Comparison of ENCODE assay signal across 14 mouse cellular contexts in genomic region chr11:88365914-88366540, GRCm38 (mm10).
A peak's percentile ranks its signal among the peaks of the same experiment; 100 is the strongest.
DNase-seq lines count a peak whose midpoint lies in the region; ATAC-seq and TF ChIP-seq lines count a peak whose summit lies in the region.
"Had no signal": no experiment of that assay in that cellular context is flagged by ENCODE, and none has a peak within 500 bp of the region (broad histone marks: within the 10 kb centered on the region; RNA-seq: fewer than 3 reads in every experiment).

No protein-coding gene starts in this region.

- 93% methylated on average over 2 of the region's 2 CpGs for WGBS in forebrain, embryonic 15.5 days
- 94% methylated on average over 2 of the region's 2 CpGs for WGBS in forebrain, embryonic 10.5 days

- no peak overlapping the region for H3K4me3 ChIP-seq in forebrain, embryonic 15.5 days
- H3K4me3 ChIP-seq in forebrain, embryonic 10.5 days, result no peak overlapping the region
- H3K4me3 ChIP-seq in testis, adult 2 months (ENCODE audit: control insufficient read depth, low read depth, low read length), result peak overlapping the region; percentile 77
- H3K4me3 ChIP-seq: heart, embryonic 15.5 days; lung, embryonic 15.5 days had no signal

- no peak for TF ChIP-seq CTCF in testis, adult 2 months (IDR thresholded peaks at IDR 0.05; ENCODE audit: control insufficient read depth, insufficient read depth, insufficient replicate concordance, low read depth, low read length)

- no peaks in the 10 kb centered on the region for H3K9me3 ChIP-seq in forebrain, embryonic 15.5 days
- H3K9me3 ChIP-seq in forebrain, embryonic 10.5 days, result no peaks in the 10 kb centered on the region
- H3K9me3 ChIP-seq: G1E; heart, embryonic 15.5 days; lung, embryonic 15.5 days had no signal

- TF ChIP-seq POLR2A in testis, adult 2 months (IDR thresholded peaks at IDR 0.05; ENCODE audit: control insufficient read depth, low read depth, low read length), result no peak

- no peak overlapping the region for H3K9ac ChIP-seq in forebrain, embryonic 15.5 days (replicated peaks)
- H3K9ac ChIP-seq: heart, embryonic 15.5 days; lung, embryonic 15.5 days had no signal

- H3K4me2 ChIP-seq in forebrain, embryonic 15.5 days (replicated peaks), result no peak overlapping the region
- H3K4me2 ChIP-seq: heart, embryonic 15.5 days; lung, embryonic 15.5 days had no signal

- ATAC-seq in forebrain, embryonic 15.5 days (replicated peaks), result no peak

- H3K4me1 ChIP-seq in forebrain, embryonic 15.5 days, result no peaks in the 10 kb centered on the region
- peaks cover 13% of the 10 kb centered on the region; the same call in 1 of the 2 replicates for H3K4me1 ChIP-seq in forebrain, embryonic 10.5 days
- peaks cover 19% of the 10 kb centered on the region for H3K4me1 ChIP-seq in testis, adult 2 months (ENCODE audit: control insufficient read depth, insufficient read depth, low read length)

- 0 out of 2 replicates have a peak overlapping the region, but pooled peaks have one; percentile 2 for H3K27ac ChIP-seq in forebrain, embryonic 15.5 days (replicated peaks)
- H3K27ac ChIP-seq in forebrain, embryonic 10.5 days, result no peak overlapping the region
- H3K27ac ChIP-seq in testis, adult 2 months (ENCODE audit: control insufficient read depth, insufficient read depth, low read depth, low read length), result peak overlapping the region; percentile 69
- H3K27ac ChIP-seq: heart, embryonic 15.5 days; lung, embryonic 15.5 days had no signal

- DNase-seq in forebrain, embryonic 10.5 days (ENCODE audit: extremely low spot score, low spot score), result no peak
- DNase-seq in kidney, adult 9 months, result peak; percentile 25
- DNase-seq in kidney, postnatal 36 days, result no peak
- DNase-seq in testis, postnatal 14 days (ENCODE audit: low spot score), result no peak
- no peak for DNase-seq in spleen, postnatal 14 days (ENCODE audit: low spot score in 2 of 2)
- DNase-seq: cerebellum, adult 9-10 months; embryo, embryonic 11 days; right cerebral cortex, adult 18-20 months; thymus, postnatal 14 days had no signal

- no peaks in the 10 kb centered on the region for H3K27me3 ChIP-seq in forebrain, embryonic 15.5 days
- H3K27me3 ChIP-seq in forebrain, embryonic 10.5 days (ENCODE audit: poor library complexity, severe bottlenecking), result no peaks in the 10 kb centered on the region
- no peaks in the 10 kb centered on the region for H3K27me3 ChIP-seq in testis, adult 2 months (ENCODE audit: control insufficient read depth, insufficient read depth, low read length)
- H3K27me3 ChIP-seq: heart, embryonic 15.5 days; lung, embryonic 15.5 days had no signal

- 0 out of 2 replicates have a peak, but pooled peaks cover 3% of the 10 kb centered on the region for H3K36me3 ChIP-seq in forebrain, embryonic 15.5 days
- H3K36me3 ChIP-seq in forebrain, embryonic 10.5 days (replicated peaks), result peaks cover 86% of the 10 kb centered on the region
- H3K36me3 ChIP-seq in testis, adult 2 months (ENCODE audit: control insufficient read depth, insufficient read depth, low read length), result no peaks in the 10 kb centered on the region
- H3K36me3 ChIP-seq: heart, embryonic 15.5 days had no signal
